Mouse (Mus musculus) mesoderm, embryonic 11.5 days (tissue): ENCODE data around the gene Armc6.

Experiments
- DNase-seq: peaks from one replicate; pipeline ENCODE4 v3.0.0-alpha.2; 2012; ENCODE audit warnings: low read depth, low spot score

Gene Armc6

GRCm38 (mm10) chr8:70234080-70234780, at the start of gene Armc6, which contains the start of gene Sugp2:
Gene Armc6, minus strand, starts transcription at chr8:70234466.
Gene Sugp2, plus strand, starts transcription at chr8:70234226.
- DNase-seq: peak; percentile 98

- DNase-seq: peak; percentile 17
These were observed 49.1 kb upstream of the Armc6 start for GRCm38 (mm10) chr8:70283136-70284077.

- peak; percentile 94 for DNase-seq
These were observed 48.4 kb upstream of the Armc6 start, which contains the start of gene Homer3 for GRCm38 (mm10) chr8:70282603-70283135. Gene Homer3, plus strand, starts transcription at chr8:70282827.

- no peak for DNase-seq
These were observed 46.7 kb upstream of the Armc6 start for GRCm38 (mm10) chr8:70281001-70281400.

- DNase-seq: no peak
These were observed 45.0 kb upstream of the Armc6 start for GRCm38 (mm10) chr8:70279266-70279665.

- DNase-seq: no peak
These were observed 43.9 kb upstream of the Armc6 start for GRCm38 (mm10) chr8:70278175-70278574.

- DNase-seq: no peak
These were observed 42.2 kb upstream of the Armc6 start for GRCm38 (mm10) chr8:70276476-70276875.

GRCm38 (mm10) chr8:70274350-70274749, 40.1 kb upstream of the Armc6 start:
- DNase-seq: no peak

- no peak for DNase-seq
These were observed 38.7 kb upstream of the Armc6 start for GRCm38 (mm10) chr8:70272949-70273348.

GRCm38 (mm10) chr8:70268799-70269565, 34.7 kb upstream of the Armc6 start:
- peak; percentile 28 for DNase-seq

GRCm38 (mm10) chr8:70268311-70268710, 34.0 kb upstream of the Armc6 start:
- DNase-seq: no peak

GRCm38 (mm10) chr8:70267674-70268073, 33.4 kb upstream of the Armc6 start:
- DNase-seq: no peak

- no peak for DNase-seq
These were observed 24.8 kb upstream of the Armc6 start for GRCm38 (mm10) chr8:70259043-70259442.

GRCm38 (mm10) chr8:70258600-70258999, 24.3 kb upstream of the Armc6 start:
- no peak for DNase-seq

- DNase-seq: no peak
These were observed 23.2 kb upstream of the Armc6 start for GRCm38 (mm10) chr8:70257456-70257855.

- DNase-seq: no peak
These were observed 20.4 kb upstream of the Armc6 start for GRCm38 (mm10) chr8:70254628-70255027.

GRCm38 (mm10) chr8:70247841-70248240, 13.6 kb upstream of the Armc6 start:
- no peak for DNase-seq

- DNase-seq: no peak
These were observed 12.4 kb upstream of the Armc6 start for GRCm38 (mm10) chr8:70246622-70247021.

GRCm38 (mm10) chr8:70240642-70241041, 6.4 kb upstream of the Armc6 start:
- peak; percentile 4 for DNase-seq

GRCm38 (mm10) chr8:70237842-70238241, 3.6 kb upstream of the Armc6 start:
- no peak for DNase-seq

- no peak for DNase-seq
These were observed 489 bp upstream of the Armc6 start for GRCm38 (mm10) chr8:70234781-70235128.

GRCm38 (mm10) chr8:70233606-70234005, 660 bp downstream of the Armc6 start:
- no peak for DNase-seq
